Mouse (Mus musculus): ENCODE results near the gene Strada. TPM values are rescaled to one million over a fixed set of nuclear protein-coding genes. Genes with fewer than 3 reads are reported as not detected.
A peak's percentile ranks its signal among the peaks of the same experiment; 100 is the strongest.
"Not testable (repeated sequence)": the region's sequence is repeated elsewhere in the genome, so short reads cannot be mapped to it uniquely, and the experiment has no call there.

Strada gene
- polyA plus RNA-seq (2012; rRNA removed) = 78.7 and 79.8 TPM in 2 replicates

DNA sequence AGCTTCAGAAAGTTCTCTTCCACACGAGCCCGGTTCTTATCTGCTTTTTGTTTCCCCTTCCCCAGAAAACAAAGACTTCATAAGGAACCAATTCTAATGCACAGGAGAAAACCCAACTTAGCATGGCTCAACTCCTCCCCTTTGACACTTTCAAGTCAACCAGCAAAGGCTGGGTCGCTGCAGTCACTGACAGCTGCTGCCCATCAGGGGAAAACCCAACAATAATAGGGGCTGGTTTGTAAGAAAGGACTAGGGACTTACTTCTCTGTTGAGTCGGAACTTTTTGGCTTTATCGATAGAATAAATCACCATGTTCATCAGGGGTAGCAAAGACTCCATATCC is at the start of gene Strada:
Gene Strada (minus strand): TSS at position 46 of the 343 bp plus-strand sequence.
- DNase-seq (ENCODE audit: extremely low spot score in 1 of 2, low spot score in 1 of 2) = no peak

DNA sequence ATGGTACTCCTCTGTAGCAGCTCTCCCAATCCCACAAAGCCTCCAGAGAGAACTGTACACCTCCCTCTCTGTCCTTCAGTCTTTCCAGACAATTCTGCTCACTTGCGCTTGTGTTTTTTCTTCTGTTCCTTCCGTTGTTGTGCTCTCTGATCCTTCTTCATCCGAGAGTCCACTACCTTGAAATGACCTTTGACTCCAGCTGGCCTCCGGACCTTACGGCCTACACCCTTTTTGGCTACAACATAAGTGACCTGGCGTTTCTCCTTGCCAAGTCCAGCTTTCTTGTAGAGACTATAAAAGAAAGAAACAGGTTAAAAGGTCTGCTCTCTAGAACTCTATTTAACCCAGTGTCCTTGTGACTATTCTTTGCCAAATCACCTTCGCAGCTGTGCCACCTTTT is 47.4 kb upstream of the Strada start:
- DNase-seq (ENCODE audit: extremely low spot score in 1 of 2, low spot score in 1 of 2) = no peak

DNA sequence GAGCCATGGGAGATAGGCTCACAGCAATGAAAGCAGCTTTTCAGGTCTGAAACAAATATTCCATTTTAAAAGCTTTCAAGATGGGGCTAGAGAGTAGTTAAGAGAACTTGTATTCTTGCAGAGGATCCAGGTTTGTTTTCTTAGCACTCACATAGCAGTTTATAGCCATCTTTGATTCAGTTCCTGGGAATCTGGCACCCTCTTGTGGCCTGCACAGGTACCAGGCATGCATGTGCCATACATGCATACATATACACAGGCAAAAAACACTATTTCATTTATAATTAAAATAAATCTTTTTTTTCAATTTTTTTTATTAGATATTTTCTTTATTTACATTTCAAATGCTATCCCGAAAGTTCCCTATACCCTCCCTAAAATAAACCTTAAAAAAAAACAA is 44.9 kb upstream of the Strada start:
- DNase-seq (ENCODE audit: extremely low spot score in 1 of 2, low spot score in 1 of 2) = no peak

DNA sequence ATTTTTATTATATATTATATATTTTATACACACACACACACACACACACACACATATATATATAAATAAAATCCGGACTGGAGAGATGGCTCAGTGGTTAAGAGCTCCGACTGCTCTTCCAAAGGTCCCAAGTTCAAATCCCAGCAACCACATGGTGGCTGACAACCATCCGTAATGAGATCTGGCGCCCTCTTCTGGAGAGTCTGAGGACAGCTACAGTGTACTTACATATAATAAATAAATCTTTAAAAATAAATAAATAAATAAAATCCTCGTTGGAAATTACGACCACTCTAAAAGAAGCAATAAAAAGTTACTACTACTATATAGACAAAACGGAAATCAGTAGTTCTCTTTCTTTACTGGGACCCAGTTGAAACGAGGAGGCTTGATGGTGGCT is 32.0 kb upstream of the Strada start:
- DNase-seq (ENCODE audit: extremely low spot score in 1 of 2, low spot score in 1 of 2) = not testable (repeated sequence)

DNA sequence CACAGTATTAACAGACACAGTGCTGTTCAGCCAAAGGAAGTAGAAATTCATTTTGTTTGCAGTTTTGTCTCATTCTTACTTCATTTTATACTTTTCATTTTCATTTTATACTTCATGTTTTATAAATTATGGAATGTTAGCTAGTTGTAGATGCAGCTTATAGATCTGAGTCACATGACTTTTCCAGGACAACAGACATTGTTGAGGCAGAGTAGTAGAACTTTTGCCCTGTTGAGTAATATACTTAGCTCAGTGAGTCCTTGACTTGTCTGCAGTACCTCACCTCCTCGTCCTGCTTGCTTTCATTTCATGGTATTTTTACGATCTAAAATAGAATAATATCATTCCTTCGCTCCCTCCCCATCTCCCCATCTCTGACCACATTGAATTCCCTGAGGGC is 18.6 kb upstream of the Strada start:
- DNase-seq (ENCODE audit: extremely low spot score in 1 of 2, low spot score in 1 of 2) = no peak

DNA sequence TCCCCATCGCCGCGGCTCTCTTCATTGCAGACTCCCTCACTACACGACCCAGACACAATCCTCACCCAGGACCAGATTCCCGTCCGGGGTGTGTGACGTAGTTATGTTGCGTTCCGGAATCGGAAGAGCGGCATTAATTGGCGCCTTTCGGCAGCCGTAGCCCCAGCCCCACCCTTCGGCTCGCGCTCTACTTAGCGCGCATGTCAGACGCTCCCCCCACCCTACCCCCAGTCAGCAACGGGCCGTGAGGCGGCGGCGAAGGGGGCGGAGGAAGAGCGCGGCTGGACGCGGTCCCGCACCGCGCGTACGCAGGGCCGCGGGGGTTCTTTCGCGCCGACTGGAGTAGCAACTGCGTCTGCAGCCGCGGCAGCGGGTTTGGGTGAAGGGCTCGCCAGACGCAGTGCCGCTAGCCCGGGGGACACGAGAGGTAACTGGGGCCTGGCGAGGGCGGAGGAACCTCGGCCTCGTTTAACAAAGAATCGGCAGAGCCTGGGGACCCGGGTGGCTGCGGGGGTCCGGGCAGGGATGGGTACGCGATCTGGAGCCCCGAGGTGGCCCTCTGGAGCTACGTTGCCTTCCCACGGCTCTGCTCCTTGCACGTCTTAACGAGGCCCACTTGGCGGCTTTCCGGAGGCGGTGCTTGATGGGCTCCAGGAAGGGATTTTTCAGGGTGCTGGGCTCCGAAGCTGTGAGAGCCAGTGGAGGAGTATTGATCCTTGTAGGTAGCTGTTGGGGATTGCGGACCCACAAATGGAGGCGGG is 14.9 kb upstream of the Strada start, which contains the start of gene Ddx42:
Gene Ddx42 (plus strand): TSS at position 197 of the 761 bp plus-strand sequence.
- peak; percentile 83 to 93 for DNase-seq (ENCODE audit: extremely low spot score in 1 of 2, low spot score in 1 of 2)

DNA sequence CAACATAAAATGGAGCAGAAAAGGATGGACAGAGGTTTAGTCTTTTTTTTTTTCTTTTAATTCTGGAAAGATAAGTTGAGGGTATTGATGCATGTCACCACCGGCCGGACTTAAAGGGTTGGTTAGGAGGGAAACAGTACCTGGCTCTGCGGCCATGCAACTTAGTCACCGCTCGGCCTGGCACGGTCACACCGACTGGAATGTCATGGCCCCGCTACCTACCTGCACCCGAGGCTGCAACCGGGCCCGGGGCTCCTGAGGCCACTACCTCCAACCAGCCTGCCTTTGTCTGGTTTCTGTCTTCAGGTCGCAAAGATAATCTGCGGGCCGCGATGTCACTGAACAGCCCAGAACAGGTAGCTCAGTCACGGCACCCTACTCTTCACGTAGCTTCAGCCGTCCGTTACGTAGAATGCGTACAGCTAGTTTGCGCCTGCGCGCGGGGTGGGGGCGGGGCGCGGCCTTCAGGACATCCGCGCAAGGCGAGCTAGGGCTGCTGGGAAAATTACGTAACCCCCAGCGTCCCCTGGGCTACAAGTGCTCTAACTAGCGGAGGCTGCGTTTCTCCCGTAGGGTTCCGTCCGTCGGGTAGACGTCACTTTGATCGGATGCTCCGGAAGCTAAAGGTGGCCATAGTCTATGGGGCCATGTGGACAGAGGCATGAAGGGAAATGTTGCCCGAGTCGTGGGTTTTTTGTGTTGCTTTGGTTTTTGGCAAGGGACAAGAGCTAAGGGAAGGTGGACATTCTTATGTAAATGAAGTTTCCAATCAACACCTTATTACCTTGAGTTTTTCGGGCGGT is 14.2 kb upstream of the Strada start, which contains the start of gene Ccdc47:
Gene Ccdc47 (minus strand): TSS at position 418 of the 803 bp plus-strand sequence.
- peak; percentile 98 to 99 for DNase-seq (ENCODE audit: extremely low spot score in 1 of 2, low spot score in 1 of 2)

DNA sequence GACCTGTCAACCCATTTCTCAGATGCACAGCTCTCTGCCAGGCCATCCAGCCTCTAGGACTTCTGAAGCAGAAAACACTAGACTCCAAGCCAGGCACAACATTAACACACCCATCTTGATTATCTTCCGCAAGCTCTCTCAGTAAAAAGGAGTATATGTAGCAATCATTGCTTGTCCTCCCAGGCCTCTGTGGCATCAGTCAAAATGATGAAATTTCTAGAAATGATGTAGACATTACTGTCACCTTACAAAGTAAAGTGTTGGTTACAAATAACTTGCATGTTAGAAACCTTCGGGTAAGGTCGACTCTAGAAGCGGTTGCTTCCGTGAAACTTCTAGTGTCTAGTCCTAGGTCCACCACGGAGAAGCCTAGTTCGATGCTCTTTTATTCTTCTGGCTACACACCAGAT is 13.5 kb upstream of the Strada start:
- no peak for DNase-seq (ENCODE audit: extremely low spot score in 1 of 2, low spot score in 1 of 2)

DNA sequence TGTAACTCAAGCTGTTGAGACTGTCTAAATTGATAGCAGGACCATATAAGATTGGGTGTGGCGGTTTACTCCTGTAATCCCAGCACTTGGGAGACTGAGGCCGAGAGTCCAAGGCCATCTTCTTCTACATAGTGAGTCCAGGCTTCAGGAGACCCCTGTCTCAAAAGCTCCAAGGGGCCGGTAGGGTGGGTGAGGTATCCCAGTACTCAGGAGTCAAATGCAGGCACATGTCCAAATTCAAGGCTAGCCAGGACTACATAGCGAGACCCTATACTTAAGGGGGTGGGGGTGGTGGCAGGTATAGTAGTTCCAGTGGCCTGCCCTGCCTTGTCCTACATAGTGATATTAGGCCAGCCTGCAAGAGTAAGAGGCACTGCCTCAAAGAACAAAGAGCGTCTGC is 12.9 kb upstream of the Strada start:
- DNase-seq (ENCODE audit: extremely low spot score in 1 of 2, low spot score in 1 of 2) = no peak

DNA sequence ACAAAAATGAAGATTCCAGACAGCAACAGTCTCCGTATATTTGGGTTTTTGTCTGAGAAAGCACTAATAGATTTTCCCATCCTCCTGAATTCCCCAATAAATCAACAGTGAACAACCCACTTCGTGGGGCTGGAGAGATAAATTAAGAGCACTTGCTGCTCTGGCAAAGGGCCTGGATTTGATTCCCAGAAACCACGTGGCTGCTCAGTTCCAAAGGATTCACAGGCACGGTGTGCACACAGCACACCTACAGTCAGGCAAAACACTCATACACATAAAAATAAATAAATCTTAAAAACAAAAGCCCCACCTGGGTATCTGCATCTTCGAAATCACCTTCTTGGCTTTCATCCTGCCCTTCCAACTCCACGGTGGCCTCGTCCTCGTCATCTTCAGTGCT is 10.8 kb upstream of the Strada start:
- DNase-seq (ENCODE audit: extremely low spot score in 1 of 2, low spot score in 1 of 2) = no peak

DNA sequence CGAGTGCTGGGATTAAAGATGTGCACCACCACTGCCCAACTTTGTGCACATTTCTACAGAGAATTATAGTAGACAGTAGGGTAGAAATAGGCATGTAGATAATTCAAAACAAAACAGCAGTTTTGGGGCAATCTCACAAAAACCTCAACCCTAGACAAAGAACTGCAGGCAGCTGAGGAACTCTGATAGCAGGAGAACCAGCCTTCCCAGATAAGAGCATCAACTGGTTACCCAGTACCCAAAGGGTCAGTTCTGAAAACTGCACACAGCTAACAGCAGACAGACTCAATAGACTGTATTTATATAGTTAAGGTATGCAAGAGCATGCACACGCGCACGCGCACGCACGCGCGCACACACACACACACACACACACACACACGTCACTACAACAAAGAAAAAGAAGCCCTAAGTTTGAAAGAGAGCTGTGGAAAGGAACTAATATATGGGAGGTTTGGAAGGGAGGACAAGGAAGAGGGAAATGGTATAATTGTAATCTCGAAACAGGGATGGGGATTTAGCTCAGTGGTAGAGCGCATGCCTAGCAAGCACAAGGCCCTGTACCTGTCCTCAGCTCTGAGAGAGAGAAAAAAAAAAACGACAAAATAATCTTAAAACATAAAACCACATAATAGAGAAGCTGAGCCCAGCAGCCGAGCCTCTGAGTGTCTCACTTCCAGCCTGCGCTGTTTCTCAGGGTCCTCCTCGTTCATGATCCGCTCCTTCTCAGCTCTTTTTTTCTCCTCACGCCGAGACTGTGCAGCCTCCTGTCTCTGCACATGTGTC is 438 bp downstream of the Strada start:
- DNase-seq (ENCODE audit: extremely low spot score in 1 of 2, low spot score in 1 of 2) = no peak

DNA sequence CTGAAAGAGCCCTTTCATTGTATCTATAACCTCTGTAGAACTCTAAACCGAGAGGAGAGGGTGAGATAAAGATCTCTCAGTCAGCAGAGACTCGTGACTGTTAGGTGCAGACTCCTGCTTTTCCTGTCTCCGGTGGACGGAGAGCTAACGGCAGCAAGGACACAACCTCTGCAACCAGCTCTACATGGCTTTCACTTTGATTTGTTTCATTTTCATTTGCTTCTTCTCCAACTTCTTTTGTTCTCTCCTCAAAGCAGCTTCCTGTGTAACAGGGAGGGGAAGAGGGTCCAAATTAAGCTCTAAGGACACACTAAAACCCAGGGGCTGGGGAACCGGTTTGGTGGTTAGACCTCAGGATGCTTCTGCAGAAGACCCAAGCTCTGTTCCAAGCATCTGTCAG is 1.2 kb downstream of the Strada start:
- no peak for DNase-seq (ENCODE audit: extremely low spot score in 1 of 2, low spot score in 1 of 2)

DNA sequence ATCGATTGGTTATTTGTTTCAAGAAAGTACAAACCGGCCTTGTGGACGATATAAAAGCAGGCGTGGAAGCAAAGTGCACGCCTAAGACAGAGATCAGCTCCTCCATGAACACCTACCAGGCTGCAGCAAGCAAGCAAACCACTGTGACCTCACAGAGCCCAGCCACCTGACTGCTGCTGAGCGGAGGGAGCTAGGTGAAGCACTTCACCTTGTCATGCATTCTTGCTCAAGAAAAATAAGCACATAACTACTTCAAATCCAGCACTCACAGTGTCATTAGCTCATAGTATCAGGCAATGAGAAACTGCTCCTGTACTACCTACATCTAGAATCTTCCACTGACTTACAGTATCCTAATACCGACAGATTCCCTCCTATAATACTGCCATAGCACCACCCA is 2.0 kb downstream of the Strada start:
- DNase-seq (ENCODE audit: extremely low spot score in 1 of 2, low spot score in 1 of 2) = not testable (repeated sequence)

DNA sequence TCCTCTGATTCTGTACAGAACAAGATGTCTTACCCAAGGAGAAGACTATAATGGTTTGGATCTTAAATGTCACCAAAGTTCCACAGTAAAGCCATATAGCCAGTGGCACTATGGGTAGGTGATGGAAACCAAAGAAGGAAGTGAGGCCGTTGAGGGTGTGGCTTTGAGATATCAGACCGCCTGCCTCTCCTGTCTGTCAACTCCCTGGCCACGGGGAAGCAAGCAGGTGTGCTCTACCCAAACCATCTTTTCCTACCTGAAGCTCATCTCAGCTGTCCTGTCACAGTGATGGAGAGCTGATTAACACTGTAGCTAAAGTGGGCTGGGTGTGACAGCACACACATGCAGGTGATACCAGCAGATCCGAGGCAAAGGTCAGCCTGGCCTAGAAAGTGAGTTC is 3.7 kb downstream of the Strada start:
- no peak for DNase-seq (ENCODE audit: extremely low spot score in 1 of 2, low spot score in 1 of 2)

DNA sequence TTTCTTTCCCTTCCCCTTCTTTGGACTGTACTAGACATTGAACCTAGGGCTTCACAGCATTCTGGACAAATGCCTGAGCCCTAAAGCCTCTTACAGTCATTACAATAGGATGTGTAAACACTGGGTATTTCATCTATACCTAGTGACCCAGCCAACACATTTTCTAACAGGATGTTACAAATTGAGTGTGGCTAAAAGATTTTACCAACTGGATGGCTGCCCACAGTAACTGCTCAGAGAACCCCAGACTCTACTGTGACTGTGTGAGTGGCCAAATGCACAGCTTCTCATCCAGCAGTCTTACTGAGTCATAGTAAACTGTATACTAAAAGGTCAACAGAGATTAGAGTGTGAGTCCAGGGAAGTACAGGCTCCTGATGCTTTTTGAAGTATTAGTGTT is 6.6 kb downstream of the Strada start:
- no peak for DNase-seq (ENCODE audit: extremely low spot score in 1 of 2, low spot score in 1 of 2)

DNA sequence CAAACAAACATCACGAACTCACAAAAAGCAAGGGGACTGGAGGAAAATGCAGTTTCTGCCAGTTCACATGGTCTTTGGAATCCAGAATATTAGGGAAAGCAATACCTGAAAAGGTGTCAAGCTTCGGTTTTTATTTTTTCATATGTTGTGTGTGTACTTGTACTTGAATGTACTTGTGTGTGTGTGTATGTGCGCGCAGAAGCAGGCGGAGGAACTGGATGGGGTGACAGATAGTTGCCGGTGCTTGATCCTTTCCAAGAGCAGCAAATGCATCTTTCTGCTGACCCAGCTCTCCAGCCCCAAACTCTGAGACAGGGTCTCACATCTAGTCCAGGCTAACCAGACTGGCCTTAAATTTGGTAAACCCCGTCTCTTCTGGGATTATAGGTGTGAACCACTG is 7.1 kb downstream of the Strada start:
- DNase-seq (ENCODE audit: extremely low spot score in 1 of 2, low spot score in 1 of 2) = no peak

DNA sequence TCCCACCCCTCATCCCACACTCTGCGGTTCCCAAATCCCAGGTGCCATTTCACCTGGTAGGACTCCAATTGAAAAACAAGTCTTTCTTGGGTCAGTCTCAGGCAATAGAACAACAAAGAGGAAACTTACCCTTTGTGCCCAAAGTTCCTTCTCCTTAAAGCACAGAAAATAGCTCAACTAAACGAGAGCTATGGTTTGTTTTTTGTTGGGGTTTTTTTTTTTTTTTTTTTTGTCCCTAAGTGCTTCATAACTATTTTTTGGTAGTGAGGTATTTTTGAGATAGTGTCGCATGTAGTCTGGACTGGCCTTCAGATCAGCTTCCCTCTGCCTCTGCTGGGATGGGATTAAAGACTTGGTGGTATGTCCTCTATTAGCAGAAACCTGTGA is 7.8 kb downstream of the Strada start:
- no peak for DNase-seq (ENCODE audit: extremely low spot score in 1 of 2, low spot score in 1 of 2)

DNA sequence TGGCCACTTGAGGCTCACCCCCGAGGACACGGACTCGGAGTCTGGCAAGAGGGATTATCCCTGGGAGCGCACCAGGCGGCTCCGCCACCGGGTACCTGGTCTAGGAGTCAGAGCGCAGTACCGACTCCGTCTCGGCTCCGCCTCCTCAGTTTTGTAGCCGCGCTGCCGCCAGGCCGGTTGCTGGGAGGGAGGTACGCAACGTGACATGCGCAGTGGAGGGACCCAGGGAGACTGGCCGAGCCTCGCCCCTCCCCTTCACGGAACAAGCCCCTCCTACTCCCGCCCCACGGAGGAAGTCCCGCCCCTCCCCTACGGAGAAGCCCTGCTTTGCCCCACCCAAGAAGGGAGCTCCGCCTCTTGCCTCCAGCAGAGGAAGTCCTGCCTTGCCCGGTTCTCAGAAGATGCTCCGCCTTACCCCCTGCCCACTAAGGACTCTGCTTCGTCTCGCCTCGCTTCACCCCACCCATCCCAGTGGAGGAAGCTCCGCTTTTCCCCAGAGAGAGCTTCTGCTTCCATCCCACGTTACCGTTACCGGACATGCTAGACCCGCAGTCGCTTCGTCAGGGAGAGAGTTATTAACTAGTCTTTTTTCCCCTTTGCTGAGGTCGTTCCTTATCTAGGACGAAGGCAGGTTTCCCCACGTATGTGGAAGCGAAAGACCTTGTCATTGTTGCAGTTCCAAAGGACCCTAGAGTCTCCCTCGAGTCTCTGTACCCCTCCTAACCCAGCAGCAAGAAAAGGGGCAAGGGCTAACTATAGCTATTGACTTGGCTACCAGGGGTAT is 8.4 kb downstream of the Strada start:
- DNase-seq (ENCODE audit: extremely low spot score in 1 of 2, low spot score in 1 of 2) = peak; percentile 90 to 98

DNA sequence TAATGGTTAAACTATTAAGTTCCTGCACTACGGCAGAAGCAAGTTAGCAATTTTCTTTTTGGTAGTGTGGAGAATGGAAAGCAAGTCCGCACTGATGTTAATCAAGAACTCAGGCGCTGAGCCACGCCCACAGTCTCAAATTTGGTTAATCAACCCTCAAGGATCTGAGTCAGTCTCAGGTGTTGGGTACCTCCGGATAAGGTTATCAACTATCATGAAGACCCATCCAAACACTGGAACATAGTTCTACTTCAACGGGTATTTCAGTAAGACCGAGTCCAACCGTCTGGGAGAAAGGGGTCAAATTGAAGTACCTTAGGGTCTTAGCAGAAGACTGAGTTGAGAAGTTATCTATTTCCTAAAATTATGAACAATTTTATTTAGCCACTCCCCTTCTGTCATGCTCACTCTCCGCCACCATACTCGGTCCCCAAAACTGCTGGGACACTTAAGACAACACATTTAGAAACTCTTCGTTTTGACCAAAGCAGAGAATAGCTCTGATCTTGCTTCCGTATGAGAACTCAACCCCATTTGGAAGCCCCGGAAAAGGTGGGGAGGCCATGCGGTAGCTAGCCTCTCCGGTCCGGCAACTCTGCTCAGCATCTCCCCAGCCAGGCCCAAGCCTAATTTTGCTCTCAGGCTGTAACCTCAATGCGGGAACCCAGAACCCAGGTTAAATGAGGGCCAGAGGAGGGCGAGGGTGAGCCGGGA is 9.2 kb downstream of the Strada start:
- DNase-seq (ENCODE audit: extremely low spot score in 1 of 2, low spot score in 1 of 2) = no peak

DNA sequence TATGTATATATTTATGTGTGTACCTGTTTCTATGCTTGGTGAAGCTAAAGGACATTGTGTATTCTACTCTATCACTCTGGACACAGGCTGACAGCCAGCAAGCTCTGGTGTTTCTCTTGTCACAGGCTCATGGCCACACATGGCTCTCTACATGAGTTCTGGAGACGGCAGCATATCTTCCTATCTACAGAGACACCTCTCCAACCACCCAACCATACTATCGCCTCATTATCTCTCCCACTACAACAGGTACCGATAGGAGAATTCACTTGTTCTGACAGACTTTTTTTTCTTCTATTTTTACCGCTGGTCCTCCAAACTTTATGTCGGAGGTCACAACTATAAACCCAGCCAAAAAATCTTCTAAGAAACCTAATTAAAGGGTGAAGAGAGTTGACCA is 9.7 kb downstream of the Strada start:
- no peak for DNase-seq (ENCODE audit: extremely low spot score in 1 of 2, low spot score in 1 of 2)
